Mouse (Mus musculus) left cerebral cortex, postnatal 10 days (tissue): ENCODE results near the gene Hacd2. TPM values are rescaled to one million over a fixed set of nuclear protein-coding genes. Genes with fewer than 3 reads are reported as not detected.
A peak's percentile ranks its signal among the peaks of the same experiment; 100 is the strongest.

Experiments
- DNase-seq, 2 experiments: peaks; one replicate each; pipeline ENCODE4 v3.0.0; 2021 to 2022; ENCODE audit warnings: low spot score in 2 of 2, mixed read lengths in 1 of 2; ENCODE audit errors: extremely low spot score in 1 of 2
- intact Hi-C: fragments of 180-260 bp; cut with DNase I; formaldehyde crosslinking; loops from one replicate; pipeline ENCODE4 v1.15.1; 2025
- total RNA-seq, 2 experiments: library from RNA; stranded (reverse); gene quantifications; 2 replicates each; pipeline ENCODE4 v1.2.3; 2021

Hacd2 gene
- total RNA-seq, 2 experiments from 2014 or later: 26.1 to 41.7 TPM

DNA sequence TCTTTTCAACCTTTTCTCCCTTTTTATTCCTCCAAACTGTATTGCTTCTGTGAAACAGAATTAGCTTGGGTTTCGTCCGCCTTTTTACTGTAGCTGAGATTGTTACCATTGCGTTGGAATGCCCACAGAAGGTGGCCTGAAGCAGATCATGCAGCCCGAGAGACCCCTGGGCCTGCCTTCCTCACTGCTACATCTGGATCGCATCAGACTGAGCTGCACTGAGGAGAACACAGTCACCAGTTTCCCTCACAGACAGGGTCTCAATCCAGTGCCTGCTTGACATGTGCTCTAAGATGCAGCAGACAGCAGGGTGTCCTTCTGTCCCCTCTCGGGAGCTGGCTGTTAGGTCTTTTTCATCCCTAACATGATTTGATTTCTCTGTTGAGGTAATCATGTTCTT, 85.8 kb downstream of the Hacd2 start:
- DNase-seq: no peak
- intact Hi-C loops: no loop called here

DNA sequence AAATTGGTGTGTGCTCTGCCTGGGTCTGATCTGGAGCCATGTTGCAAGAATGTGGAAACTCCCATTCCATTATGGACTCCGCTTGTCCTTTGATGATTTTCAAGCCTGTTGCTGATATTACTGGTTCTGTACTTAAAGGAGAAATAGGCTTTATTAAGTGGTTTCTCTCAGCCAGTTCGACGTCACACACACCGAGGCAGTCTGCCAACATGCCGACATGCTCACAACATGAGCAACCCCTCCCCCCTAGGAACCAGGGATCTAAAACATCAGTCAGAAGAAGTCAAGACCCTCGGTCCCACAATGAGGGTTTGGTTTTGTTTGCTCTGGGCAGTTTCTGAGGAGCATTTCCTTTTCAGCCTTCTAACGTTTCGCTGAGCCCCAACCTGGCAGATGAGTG, 86.9 kb downstream of the Hacd2 start:
- intact Hi-C loops: no loop called here
- DNase-seq: peak in 1 of 2 experiments; percentile 44

DNA sequence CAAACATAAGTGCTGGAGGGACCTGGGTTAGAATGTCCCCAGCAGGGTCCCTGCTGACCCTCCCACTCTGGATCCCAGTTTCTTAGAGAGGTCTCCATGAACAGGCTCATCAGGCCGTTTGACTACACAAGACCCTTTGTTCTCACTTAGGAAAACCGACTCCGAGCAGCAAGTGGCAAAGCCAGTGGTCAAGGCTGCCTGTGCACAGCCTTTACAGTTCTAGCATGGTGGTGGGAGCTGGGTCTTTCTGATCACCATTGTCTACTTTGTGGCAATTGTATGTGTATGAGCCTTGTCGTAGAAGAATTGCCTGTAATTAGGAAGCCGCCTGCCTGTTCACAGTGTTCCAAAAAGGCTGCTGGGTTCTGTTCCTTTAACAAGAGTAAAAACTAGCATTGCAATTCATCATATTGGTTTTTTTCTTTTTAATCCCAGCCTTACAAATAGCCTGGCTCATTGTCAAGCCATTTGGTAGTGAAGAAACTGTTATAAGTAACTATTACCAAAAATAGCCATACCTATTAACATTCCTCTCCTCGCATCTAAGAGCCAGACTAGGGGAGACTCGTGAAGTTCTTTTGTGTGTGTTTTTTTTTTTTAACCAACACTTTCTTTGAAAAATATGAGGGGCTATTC, 87.5 kb downstream of the Hacd2 start:
- DNase-seq: no peak
- intact Hi-C loops: loop anchor here (1.0 to 5.0 kb wide), 2 partner anchors 48 to 161 kb away; no protein-coding TSS in a partner anchor

DNA sequence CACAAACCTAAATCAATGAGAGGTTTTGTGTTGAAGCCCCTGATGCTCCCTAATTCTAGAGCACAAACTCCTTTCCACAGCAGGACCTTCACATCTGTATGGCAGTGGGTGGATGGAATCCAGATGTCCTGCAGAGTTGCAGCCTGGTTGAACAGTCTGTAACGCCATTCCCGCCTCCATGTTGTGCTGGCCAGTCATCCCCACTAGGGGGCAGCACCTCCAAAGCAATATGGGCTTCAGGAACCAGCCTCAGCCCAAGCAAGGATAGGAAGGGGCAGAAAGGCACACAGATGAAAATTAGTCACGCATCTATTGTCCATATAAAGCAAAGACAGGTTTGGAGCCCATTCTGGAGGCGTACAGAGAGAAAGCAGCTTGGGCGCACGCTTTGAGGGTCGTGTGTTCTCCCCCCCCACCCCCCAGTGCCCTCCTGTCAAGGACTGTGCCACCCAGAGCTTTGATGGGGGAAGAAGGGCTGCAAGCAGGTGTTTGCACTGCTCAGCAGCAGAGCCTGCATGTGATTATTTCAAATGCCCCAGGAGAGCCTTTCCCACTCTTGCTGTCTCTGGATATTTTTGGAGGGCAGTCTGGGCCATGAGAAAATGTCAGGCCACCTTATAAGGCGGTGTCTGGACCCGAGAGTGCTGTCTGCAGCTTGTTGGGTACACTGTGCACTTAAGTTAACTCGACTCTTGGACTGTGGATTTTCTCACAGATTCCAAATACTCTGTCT, 88.3 kb downstream of the Hacd2 start:
- intact Hi-C loops: loop anchor here (1.0 to 5.0 kb wide), 2 partner anchors 47 to 160 kb away; no protein-coding TSS in a partner anchor
- DNase-seq: peak; percentile 82 to 86

DNA sequence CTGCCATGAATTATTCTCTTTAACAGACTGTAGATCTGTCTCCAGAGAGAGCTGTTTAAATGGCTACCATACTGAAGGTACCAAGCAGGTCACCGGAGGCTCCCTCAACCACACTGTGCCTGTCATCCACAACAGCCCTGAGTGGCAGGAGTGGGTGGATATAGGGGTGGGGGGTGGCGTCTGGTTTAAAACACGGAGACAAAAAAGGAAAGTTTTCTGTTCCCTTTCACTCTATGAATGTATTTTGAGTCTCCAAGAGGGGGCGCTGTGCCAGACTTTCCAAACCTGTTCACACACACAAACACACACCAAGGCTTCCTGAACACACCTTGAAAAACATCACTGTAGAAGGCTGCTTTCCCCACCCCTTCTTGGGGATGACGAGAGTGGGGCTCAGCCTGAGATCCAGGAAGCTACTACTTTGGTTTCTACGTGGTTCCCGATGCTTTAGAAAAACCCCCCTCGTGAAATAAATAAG, 89.0 kb downstream of the Hacd2 start:
- intact Hi-C loops: loop anchor here (5.0 kb wide), 1 partner anchor 46 kb away; no protein-coding TSS in a partner anchor
- peak; percentile 31 to 59 for DNase-seq

DNA sequence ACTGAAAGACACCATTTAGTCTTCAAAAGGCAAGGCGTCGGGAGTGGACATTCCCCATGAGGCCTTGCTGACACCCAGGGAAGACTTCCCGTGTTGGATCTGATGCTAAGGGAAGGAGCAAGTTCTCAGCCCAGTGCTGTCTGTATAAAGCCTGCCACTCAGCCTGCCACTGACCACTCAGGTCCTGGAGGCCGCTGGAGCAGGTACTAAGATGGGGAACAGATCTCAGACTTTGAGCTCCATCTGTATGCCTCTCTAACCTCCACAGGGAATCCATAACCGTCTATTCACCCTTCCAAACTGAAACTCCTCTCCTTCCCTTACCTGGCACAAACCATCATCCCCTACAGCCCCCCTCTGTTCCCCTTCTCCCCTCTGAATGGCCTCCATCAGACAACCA, 91.3 kb downstream of the Hacd2 start:
- no peak for DNase-seq
- intact Hi-C loops: loop anchor here (5.0 kb wide), 1 partner anchor 44 kb away; no protein-coding TSS in a partner anchor

DNA sequence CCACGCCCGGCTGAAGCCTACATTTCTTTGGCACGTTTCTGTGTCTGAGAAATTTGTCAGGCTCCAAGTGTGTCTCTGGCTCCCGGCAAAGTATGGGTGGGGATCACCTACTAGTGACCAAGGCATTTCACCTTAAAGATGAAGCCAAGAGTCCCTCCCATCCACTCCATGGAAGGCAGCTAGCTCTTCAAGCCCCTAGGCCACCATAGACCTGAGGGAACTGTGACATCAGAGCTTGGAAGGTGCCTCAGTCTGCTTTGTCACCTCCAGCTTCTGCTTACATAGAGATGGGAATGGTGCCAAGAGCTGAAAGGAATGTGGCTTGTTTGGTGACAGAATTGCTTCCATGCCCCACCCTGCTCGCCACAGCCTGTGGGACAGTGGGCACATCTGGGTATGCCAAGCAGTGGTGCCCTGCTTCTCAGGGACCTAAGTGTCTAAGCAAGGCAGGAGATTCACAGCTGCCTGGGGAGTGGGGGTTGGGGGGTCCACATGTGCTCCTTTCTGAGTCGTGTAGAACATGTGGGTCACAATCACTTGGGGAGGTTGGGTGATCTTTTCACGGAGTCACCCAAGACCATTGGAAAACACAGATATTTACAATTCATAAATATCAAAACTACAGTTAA, 94.2 kb downstream of the Hacd2 start:
- no peak for DNase-seq
- intact Hi-C loops: no loop called here

DNA sequence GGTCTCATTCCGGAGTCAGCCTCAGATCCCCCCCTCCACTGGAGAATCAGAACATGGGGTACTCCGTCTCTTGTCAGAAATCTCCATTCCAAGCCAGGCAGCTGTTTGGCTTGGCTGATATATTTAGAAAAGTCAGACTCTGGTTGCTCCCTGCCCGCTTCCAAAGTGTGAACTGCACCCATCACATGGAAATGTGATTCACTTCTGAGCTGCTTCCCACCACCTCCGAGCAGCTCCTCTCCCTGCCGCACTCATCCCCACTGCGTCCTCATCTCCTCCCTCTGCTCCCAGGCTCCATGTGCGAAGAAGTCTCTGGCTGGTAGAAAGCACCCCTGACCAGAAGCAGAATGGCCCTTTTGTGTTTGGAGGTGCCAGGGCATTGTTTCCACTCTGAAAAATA, 95.2 kb downstream of the Hacd2 start:
- DNase-seq: no peak
- intact Hi-C loops: no loop called here

DNA sequence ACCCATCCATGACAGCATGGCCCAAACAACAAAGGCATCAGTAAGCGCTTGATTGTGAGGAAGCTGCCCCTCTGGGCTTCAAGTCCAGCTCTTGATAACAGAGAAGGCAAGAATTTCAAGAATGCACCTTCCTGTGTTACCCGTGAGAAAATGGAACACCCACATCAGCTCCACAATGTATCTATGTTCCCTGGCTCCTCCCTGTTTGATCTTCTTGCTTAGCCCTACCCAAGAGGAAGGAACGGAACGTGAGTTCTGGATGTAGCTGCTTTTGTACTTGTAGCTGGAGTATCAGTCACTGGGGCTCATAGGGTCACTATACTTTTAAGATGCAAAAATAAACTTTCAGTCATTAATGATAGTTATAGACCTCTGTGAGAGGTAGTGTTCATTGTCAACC, 98.4 kb downstream of the Hacd2 start:
- intact Hi-C loops: no loop called here
- no peak for DNase-seq

DNA sequence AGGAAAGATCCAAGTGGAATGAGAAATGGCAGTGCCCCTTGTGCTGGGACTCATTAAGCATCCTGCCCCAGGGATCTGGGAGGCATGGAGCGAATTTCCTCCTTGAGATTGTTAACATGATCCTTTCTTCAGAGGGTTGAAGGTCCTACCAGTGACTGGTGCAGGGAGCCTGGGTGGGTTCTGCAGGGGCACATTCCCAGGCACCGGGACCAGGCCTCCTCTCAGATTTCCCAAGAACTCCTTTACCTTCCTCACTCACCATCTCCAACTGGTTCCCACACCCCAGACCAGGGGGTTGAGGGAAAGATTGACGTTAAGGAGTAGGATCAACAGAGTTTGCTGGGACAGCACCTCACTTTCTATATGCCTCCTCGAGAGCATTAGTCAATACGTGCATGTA, 105.0 kb downstream of the Hacd2 start:
- no peak for DNase-seq
- intact Hi-C loops: no loop called here

DNA sequence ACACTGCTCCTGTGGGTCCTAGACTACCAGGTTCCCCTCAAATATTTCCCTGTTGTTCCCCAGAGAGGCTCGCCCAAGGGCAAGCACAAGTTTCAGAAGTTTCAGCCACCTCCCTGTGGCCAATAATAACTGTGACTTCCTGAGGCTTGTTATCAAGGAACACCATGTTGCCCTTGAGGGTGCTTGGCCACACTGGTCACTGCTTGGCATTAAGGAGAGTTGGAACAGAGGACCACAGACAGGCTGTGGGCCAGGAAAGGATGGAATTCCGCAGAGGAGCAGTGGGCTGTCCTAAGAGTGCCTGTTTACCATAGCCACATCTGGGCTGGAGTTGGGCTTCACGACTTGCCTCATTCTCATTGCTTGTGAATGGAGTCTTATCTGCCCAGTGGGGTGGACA, 107.9 kb downstream of the Hacd2 start:
- no peak for DNase-seq
- intact Hi-C loops: no loop called here

DNA sequence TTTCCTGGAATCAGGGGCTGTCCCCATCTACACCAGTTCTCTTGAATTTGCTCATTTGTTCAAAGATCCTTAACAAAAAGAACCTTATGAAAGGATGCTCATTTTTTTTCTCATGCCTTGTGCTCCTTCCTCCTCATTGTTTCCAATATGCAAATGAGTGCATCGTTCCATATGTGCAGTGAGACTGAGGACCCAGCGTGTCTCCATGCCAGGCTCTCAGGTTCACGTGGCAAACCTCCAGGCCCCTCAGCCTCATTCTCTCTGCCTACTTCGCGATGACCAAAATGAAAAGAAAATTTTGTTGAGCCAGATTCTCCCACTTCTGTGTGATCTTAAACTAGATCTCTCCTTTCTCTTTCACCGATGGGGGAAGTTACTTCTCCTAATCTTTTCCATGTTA, 117.2 kb downstream of the Hacd2 start:
- no peak for DNase-seq
- intact Hi-C loops: no loop called here

DNA sequence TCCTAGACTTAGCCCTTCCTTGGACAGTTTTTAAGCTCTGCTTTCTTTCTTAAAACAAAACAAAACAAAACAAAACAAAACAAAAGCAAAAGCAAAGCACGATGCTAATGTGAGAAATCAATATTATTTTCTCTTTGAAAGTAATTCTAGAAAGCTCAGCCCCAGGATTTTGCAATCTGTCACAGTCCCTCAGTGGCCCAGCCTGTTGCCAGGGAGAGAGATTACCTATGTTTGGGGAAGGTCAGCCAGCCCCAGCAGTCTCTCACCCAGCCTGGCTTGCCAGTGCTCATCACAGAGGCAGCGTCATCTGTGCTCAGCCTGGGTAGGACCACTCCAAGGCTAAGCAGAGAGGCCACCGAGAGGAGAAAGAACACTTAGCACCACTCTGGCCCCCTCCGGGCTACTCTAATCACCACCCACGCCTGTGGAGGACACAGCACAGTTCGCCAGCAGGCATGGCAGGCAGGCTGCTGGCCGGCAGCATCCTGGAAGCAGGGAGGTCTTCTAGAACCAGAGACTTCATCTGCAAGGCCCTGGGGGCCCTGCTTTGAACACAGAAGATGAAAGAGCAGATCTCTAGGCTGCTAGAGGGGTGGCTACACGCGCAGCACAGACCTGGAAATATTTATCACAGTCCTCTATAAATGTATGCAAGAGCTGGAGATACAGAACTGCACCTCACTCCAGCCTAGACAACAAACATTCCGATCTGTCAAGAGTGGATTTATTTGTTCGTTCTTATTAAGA, 117.8 kb downstream of the Hacd2 start:
- DNase-seq: no peak
- intact Hi-C loops: no loop called here

DNA sequence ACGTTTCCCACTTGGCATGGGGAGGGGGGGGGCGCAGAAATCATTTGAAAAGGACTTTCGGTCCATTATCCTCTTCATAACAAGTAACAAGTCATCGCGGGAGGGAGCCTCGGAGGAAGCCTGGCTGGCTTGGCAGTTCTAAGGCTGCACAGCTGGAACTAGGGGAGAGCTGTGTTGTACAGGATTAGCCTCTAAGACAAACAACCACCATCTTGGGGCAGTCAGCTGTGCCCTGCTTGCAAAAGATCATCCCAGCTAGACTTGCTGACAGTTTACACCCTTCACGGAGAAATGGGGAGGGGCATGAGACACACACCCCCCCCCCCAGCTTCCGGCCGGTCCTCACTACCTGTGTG, 118.4 kb downstream of the Hacd2 start:
- DNase-seq: no peak
- intact Hi-C loops: no loop called here

DNA sequence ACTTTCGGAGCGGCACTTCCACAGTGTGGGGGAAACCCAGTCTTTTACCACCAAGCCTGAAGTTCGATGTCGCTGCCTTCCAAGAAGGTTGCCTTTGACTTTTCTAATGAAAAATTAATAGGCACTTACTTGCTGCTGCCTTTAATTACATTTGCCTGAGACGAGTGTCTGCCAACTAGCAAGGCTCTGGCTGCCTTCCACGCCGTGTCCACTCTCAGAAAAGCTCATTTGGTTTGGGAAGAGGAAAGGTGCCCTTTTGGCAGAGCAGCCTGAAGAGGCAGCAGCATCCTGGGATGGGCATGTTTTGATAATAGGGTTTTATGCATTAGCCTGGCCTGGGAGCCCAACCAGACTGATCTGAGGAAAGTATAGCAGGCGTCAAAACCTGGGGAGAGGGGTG, 119.6 kb downstream of the Hacd2 start:
- no peak for DNase-seq
- intact Hi-C loops: no loop called here

DNA sequence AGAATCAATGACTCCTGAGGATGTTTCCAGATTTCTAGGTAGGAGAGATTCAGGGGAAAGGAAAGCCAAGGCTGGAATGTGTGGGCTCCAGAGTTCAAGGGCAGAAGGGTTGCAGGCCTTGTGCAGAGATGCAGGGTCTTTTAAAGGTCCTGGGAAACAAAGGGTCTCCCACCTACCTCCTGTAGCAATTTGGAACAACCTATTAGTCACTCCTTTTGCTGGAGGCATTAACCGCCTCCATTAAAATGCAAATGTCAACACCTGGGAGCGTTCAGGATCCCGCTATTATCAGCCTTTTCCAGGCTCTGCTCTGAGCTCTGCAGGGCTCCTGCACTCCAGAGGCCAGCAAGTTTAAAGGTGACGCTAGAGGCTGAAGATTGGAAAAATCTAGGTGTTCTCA, 123.9 kb downstream of the Hacd2 start:
- no peak for DNase-seq
- intact Hi-C loops: no loop called here

DNA sequence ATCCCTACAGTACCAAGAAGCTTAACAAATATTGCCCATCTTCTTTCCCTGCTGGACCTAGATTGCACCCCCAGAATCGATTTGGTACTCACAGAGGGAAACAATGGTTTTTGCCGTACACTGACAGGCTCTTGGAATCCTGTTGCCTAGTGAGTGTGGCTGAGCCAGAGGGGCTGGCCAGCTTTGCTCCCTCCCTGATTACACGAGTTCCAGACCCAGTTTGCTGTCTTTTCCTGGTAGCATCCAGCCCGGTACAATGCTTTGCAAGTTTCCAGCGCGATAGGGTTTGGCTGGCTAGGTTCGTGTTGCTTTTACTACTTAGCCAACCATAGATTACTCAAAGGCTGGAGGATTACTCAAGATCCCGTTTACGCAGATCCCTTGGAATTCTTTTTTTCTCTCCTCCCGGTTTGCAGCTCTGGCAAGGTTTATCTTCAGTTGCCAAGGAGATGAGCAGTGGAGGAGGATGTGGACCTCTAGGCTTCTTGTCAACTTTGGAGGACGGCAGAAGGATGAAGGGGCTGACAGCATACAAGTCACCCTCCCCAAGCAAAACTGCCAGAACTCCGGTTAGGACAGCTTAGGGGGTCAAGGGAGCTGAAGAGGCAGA, 131.0 kb downstream of the Hacd2 start:
- intact Hi-C loops: no loop called here

DNA sequence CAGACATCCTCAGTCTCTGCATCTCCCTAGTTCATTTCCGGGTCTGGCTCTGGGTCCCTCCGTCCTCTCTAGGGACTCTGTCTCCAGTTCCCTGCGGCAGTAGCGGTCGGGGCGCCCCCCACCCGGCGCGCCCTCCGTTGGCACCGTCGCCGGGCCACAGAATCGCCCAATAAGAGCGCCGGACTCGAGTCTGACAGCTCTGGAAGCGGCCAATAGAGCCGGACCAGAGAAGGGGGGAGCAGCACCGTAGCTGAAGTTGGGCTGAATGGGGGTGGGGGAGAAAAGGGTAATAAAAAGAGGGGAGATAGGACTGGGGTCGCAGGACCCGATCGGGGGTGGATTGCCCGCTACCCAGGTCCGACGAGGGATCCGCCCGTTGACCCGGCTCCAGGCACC, 132.0 kb downstream of the Hacd2 start:
- peak; percentile 73 to 77 for DNase-seq
- intact Hi-C loops: loop anchor here (2.0 kb wide), 1 partner anchor 117 kb away; no protein-coding TSS in a partner anchor

More for the DNA sequence above, 131.0 kb downstream of the Hacd2 start:
- DNase-seq: no peak
